Mouse (Mus musculus) liver, embryonic 11.5 days (tissue): ENCODE data around the gene Srek1. TPM values are rescaled to one million over a fixed set of nuclear protein-coding genes. Genes with fewer than 3 reads are reported as not detected.

ENCODE experiments used
- ATAC-seq: fragments of 200-750 bp; cut with Nextera tagmentation; replicated peaks from 2 replicates; pipeline ENCODE4 v1.8.0; 2017; ENCODE audit warnings: moderate number of reproducible peaks, mild to moderate bottlenecking, moderate TSS enrichment, moderate library complexity; ENCODE audit not compliant: low FRiP score
- DNase-seq: peaks from one replicate; pipeline ENCODE4 v3.0.0-alpha.2; 2017; ENCODE audit warnings: low spot score
- H3K27ac ChIP-seq: fragments of 300-500 bp; sonication (generic); 2 replicates; pipeline ENCODE4 v1.5.1; 2014; ENCODE audit warnings: mild to moderate bottlenecking, low read depth, low read length, control low read depth
- H3K27me3 ChIP-seq: fragments of 300-500 bp; sonication (generic); replicated peaks from 2 replicates; pipeline ENCODE4 v1.6.1; 2014; ENCODE audit warnings: low read length, mixed read lengths; ENCODE audit not compliant: control insufficient read depth, insufficient read depth
- H3K36me3 ChIP-seq: fragments of 300-500 bp; sonication (generic); 2 replicates; pipeline ENCODE4 v1.6.1; 2014; ENCODE audit warnings: mild to moderate bottlenecking, low read length, moderate library complexity, mixed read lengths; ENCODE audit not compliant: control insufficient read depth, insufficient read depth
- H3K4me1 ChIP-seq: fragments of 300-500 bp; sonication (generic); replicated peaks from 2 replicates; pipeline ENCODE4 v1.6.1; 2014; ENCODE audit warnings: low read length, mixed read lengths; ENCODE audit not compliant: control insufficient read depth, insufficient read depth
- H3K4me2 ChIP-seq: fragments of 300-500 bp; sonication (generic); 2 replicates; pipeline ENCODE4 v1.6.1; 2014; ENCODE audit warnings: mild to moderate bottlenecking, control low read depth, moderate library complexity
- H3K4me3 ChIP-seq: fragments of 300-500 bp; sonication (generic); 2 replicates; pipeline ENCODE4 v1.5.1; 2014; ENCODE audit warnings: low read depth, low read length, control low read depth
- H3K9ac ChIP-seq: fragments of 300-500 bp; sonication (generic); 2 replicates; pipeline ENCODE4 v1.6.1; 2014; ENCODE audit warnings: low read depth, low read length, control low read depth
- H3K9me3 ChIP-seq: fragments of 300-500 bp; sonication (generic); 2 replicates; pipeline ENCODE4 v1.6.1; 2016; ENCODE audit warnings: low read length, inconsistent platforms, mixed read lengths; ENCODE audit not compliant: control insufficient read depth
- WGBS: fragments of 180-500 bp; shearing (Covaris S2); extraction: QIAGEN DNeasy Blood & Tissue Kit; methylation state at CpG from one replicate; pipeline ENCODE4 v1.1.7; 2014; 5-methylcytosine and 5-hydroxymethylcytosine counted together
- polyA plus RNA-seq: library from polyadenylated mRNA; unstranded; fragments of >200 nt; fragmentation: Nextera tagmentation; extraction: Ambion mirVana; gene quantifications from 2 replicates; pipeline ENCODE4 v1.2.1, GENCODE M21; 2014

The Srek1 gene
- polyA plus RNA-seq, 1 experiment from 2014 or later = 68.4 TPM

- 75% methylated on average over 6 of the region's 6 CpGs for WGBS
- no peaks in the 10 kb centered on the region for H3K9me3 ChIP-seq
- H3K4me3 ChIP-seq = no peak overlapping the region
- no peak overlapping the region for H3K27ac ChIP-seq
- H3K36me3 ChIP-seq = no peaks in the 10 kb centered on the region
- no peak overlapping the region for H3K4me2 ChIP-seq
- ATAC-seq = no peak
- H3K4me1 ChIP-seq = no peaks in the 10 kb centered on the region
- DNase-seq = no peak
- H3K9ac ChIP-seq = no peak overlapping the region
- no peaks in the 10 kb centered on the region for H3K27me3 ChIP-seq
Measured at GRCm38 (mm10) chr13:103703833-103704232, 70.6 kb downstream of the Srek1 start.

GRCm38 (mm10) chr13:103703386-103703785 lies 71.0 kb downstream of the Srek1 start:
- Histone ChIP-seq H3K36me3 (no peaks in the 10 kb centered on the region), H3K4me3 (no peak overlapping the region), H3K9ac (no peak overlapping the region), H3K4me2 (no peak overlapping the region), H3K4me1 (no peaks in the 10 kb centered on the region), H3K27ac (no peak overlapping the region), H3K27me3 (no peaks in the 10 kb centered on the region), H3K9me3 (no peaks in the 10 kb centered on the region)
- DNase-seq = peak; percentile 65
- 44% methylated on average over 7 of the region's 7 CpGs for WGBS
- peak; percentile 77 for ATAC-seq

- Histone ChIP-seq H3K9ac (no peak overlapping the region), H3K27ac (no peak overlapping the region), H3K36me3 (no peaks in the 10 kb centered on the region), H3K4me2 (no peak overlapping the region), H3K4me1 (no peaks in the 10 kb centered on the region), H3K9me3 (no peaks in the 10 kb centered on the region), H3K27me3 (no peaks in the 10 kb centered on the region), H3K4me3 (no peak overlapping the region)
- 78% methylated on average over 3 of the region's 3 CpGs for WGBS
- ATAC-seq (no peak), DNase-seq (no peak)
Measured at GRCm38 (mm10) chr13:103702266-103702665, 72.1 kb downstream of the Srek1 start.

- Histone ChIP-seq H3K27ac (no peak overlapping the region), H3K4me3 (no peak overlapping the region), H3K27me3 (no peaks in the 10 kb centered on the region), H3K36me3 (no peaks in the 10 kb centered on the region), H3K9me3 (no peaks in the 10 kb centered on the region), H3K9ac (no peak overlapping the region), H3K4me2 (no peak overlapping the region), H3K4me1 (no peaks in the 10 kb centered on the region)
- DNase-seq (no peak), ATAC-seq (no peak)
- 72% methylated on average over 2 of the region's 2 CpGs for WGBS
Measured at GRCm38 (mm10) chr13:103700752-103701151, 73.7 kb downstream of the Srek1 start.

GRCm38 (mm10) chr13:103697993-103698392 lies 76.4 kb downstream of the Srek1 start:
- Histone ChIP-seq H3K27me3 (no peaks in the 10 kb centered on the region), H3K36me3 (no peaks in the 10 kb centered on the region), H3K4me2 (no peak overlapping the region), H3K9ac (no peak overlapping the region), H3K27ac (no peak overlapping the region), H3K4me3 (no peak overlapping the region), H3K4me1 (no peaks in the 10 kb centered on the region), H3K9me3 (no peaks in the 10 kb centered on the region)
- 56% methylated on average over 9 of the region's 9 CpGs for WGBS
- DNase-seq (peak; percentile 22), ATAC-seq (no peak)

GRCm38 (mm10) chr13:103696164-103696563 lies 78.2 kb downstream of the Srek1 start:
- Histone ChIP-seq H3K4me2 (no peak overlapping the region), H3K9ac (no peak overlapping the region), H3K9me3 (no peaks in the 10 kb centered on the region), H3K4me3 (no peak overlapping the region), H3K36me3 (no peaks in the 10 kb centered on the region), H3K4me1 (no peaks in the 10 kb centered on the region), H3K27me3 (no peaks in the 10 kb centered on the region), H3K27ac (no peak overlapping the region)
- peak; percentile 36 for DNase-seq
- no peak for ATAC-seq
- WGBS = 43% methylated on average over 9 of the region's 9 CpGs

- DNase-seq (peak; percentile 27), ATAC-seq (no peak)
- no peaks in the 10 kb centered on the region for H3K9me3 ChIP-seq
- no peak overlapping the region for H3K4me2 ChIP-seq
- no peaks in the 10 kb centered on the region for H3K4me1 ChIP-seq
- H3K36me3 ChIP-seq = no peaks in the 10 kb centered on the region
- 80% methylated on average over 6 of the region's 6 CpGs for WGBS
- no peaks in the 10 kb centered on the region for H3K27me3 ChIP-seq
- no peak overlapping the region for H3K9ac ChIP-seq
- H3K4me3 ChIP-seq = no peak overlapping the region
- no peak overlapping the region for H3K27ac ChIP-seq
Measured at GRCm38 (mm10) chr13:103695456-103695855, 79.0 kb downstream of the Srek1 start.

Other genes starting within 250 kb of the Srek1 start
- 16.2 and 17.8 TPM in 2 replicates for gene Erbin, start 145.9 kb upstream of the Srek1 start, polyA plus RNA-seq